Mouse (Mus musculus): Measurements from ENCODE around the gene Nrip2. TPM values are rescaled to one million over a fixed set of nuclear protein-coding genes. Genes with fewer than 3 reads are reported as not detected.

Gene Nrip2
- polyA plus RNA-seq, 1 experiment from 2014 or later = 0.42 TPM

DNA sequence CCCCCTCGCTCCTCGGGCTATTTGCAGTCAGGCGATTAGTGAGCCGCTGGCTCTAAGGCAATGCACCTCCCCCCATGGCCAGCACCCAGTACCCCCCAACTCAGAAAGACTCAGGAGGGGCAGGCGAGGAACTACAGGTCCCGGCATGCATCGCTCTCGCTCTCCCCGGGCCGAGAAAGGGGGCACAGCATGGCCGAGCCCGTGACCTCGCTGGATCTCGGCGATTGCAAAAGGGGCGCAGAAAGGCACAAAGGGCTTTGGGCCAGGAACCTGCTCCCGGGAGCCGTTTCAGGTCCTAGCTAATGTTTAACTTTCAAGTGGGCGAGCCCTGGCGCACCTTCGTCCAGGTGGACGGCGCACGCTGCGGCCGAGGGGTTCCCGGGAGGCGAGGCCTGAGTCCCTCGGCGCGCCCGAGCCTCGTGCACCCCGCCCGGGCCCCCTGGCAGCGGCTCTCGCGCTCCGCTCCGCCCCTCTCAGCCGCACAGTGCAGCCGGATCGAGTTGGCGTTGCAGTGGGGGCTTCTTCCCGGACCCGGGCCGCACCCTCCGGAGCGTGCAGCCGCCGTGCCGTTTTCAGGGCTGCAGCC lies 38.7 kb downstream of the Nrip2 start:
- peak; percentile 85 for DNase-seq
- no peak for TF ChIP-seq EP300 (IDR thresholded peaks at IDR 0.05; ENCODE audit: low read depth)
- no peak for TF ChIP-seq CTCF (IDR thresholded peaks at IDR 0.05; ENCODE audit: low read depth)
- WGBS (ENCODE audit: insufficient replicate concordance) = under 1% methylated on average over 50 of the region's 52 CpGs
- H3K36me3 ChIP-seq (replicated peaks; ENCODE audit: insufficient read depth, low read length) = peaks cover 29% of the 10 kb centered on the region
- peak overlapping the region; percentile 79 for H3K27ac ChIP-seq (ENCODE audit: low read depth)
- H3K9me3 ChIP-seq (ENCODE audit: low read length) = no peaks in the 10 kb centered on the region
- peak; percentile 77 for ATAC-seq
- H3K4me1 ChIP-seq (ENCODE audit: insufficient read depth) = peaks cover 23% of the 10 kb centered on the region
- H3K27me3 ChIP-seq (ENCODE audit: insufficient read depth, low read length) = no peaks in the 10 kb centered on the region
- peak overlapping the region; percentile 83 for H3K4me3 ChIP-seq (ENCODE audit: low read depth, low read length)
- peak overlapping the region; percentile 91 for H3K4me2 ChIP-seq (ENCODE audit: low read depth, low read length)
- H3K9ac ChIP-seq (replicated peaks) = peak overlapping the region; percentile 77

DNA sequence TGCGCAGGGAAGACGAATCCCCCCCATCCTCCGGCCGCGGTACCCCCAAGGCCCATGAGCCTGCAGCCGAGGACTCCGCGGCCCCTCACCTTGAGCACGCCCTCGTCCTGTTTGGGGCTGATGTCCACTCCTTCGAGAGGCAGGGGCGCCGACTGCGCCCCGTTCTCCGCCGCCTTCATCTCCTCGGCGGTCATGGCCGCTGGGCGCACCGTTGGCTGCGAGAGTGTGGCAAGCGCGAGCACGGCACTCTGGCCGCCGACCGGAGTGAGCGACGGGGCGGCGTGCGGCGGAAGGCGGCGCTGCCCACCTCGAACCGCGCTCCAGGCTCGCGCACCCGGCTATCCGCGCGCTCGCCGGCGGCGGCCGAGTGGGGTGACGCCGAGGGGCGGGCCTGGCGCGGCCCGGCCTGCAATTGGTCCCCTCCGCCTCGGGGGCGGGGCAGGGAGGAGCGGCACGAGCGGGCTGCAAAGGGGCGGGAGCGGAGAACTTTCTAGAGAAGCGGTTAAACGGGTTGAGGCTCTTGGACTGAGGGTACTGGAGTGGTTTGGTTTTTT lies 39.3 kb downstream of the Nrip2 start, which contains the start of gene Fkbp4:
TSS of gene Fkbp4 (minus strand) at position 361 of the 554 bp plus-strand sequence.
- Histone ChIP-seq H3K4me3 (ENCODE audit: low read depth, low read length) (peak within 1 kb of the TSS; percentile 83), H3K9me3 (ENCODE audit: low read length) (no peaks in the 10 kb centered on the region), H3K36me3 (replicated peaks; ENCODE audit: insufficient read depth, low read length) (peaks cover 23% of the 10 kb centered on the region), H3K4me2 (ENCODE audit: low read depth, low read length) (peak within 1 kb of the TSS; percentile 91), H3K9ac (replicated peaks) (peak within 1 kb of the TSS; percentile 77), H3K27me3 (ENCODE audit: insufficient read depth, low read length) (no peaks in the 10 kb centered on the region), H3K27ac (ENCODE audit: low read depth) (peak within 1 kb of the TSS; percentile 79), H3K4me1 (ENCODE audit: insufficient read depth) (peaks cover 23% of the 10 kb centered on the region)
- ATAC-seq (peak; percentile 93), DNase-seq (peak; percentile 94)
- TF ChIP-seq CTCF (IDR thresholded peaks at IDR 0.05; ENCODE audit: low read depth) = peak; percentile 24
- no peak for TF ChIP-seq EP300 (IDR thresholded peaks at IDR 0.05; ENCODE audit: low read depth)
- WGBS (ENCODE audit: insufficient replicate concordance) = 1% methylated on average over 64 of the region's 67 CpGs

DNA sequence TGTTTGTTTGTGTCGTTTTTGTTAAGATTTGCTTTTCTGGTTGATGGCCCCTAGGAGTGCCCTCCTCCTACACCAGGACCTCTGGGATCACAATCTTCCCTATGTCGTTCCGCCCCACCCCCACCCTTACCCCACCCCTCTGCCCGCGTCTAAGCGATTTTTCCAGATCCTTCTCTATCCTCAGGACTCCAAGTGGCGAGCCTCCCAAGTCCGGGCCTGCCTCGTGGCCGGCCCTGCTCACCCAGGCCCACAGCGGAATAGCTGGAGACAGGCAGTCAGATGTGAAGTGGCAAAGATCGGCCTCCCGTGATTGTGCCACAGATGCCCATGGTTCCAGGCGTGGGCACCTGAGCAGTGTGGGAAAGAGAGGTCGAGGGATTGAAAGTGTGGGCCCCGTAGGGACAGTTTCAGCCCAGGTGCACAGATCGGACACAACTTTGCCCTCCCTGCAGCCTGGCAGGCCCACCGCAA lies 39.8 kb downstream of the Nrip2 start:
- TF ChIP-seq EP300 (IDR thresholded peaks at IDR 0.05; ENCODE audit: low read depth) = no peak
- no peak for TF ChIP-seq CTCF (IDR thresholded peaks at IDR 0.05; ENCODE audit: low read depth)
- H3K4me1 ChIP-seq (ENCODE audit: insufficient read depth) = peaks cover 23% of the 10 kb centered on the region
- peak overlapping the region; percentile 77 for H3K9ac ChIP-seq (replicated peaks)
- H3K36me3 ChIP-seq (replicated peaks; ENCODE audit: insufficient read depth, low read length) = peaks cover 18% of the 10 kb centered on the region
- H3K27ac ChIP-seq (ENCODE audit: low read depth) = no peak overlapping the region
- DNase-seq (no peak), ATAC-seq (peak; percentile 9)
- WGBS (ENCODE audit: insufficient replicate concordance) = 22% methylated on average over 18 of the region's 18 CpGs
- no peaks in the 10 kb centered on the region for H3K27me3 ChIP-seq (ENCODE audit: insufficient read depth, low read length)
- no peaks in the 10 kb centered on the region for H3K9me3 ChIP-seq (ENCODE audit: low read length)
- peak overlapping the region; percentile 83 for H3K4me3 ChIP-seq (ENCODE audit: low read depth, low read length)
- H3K4me2 ChIP-seq (ENCODE audit: low read depth, low read length) = peak overlapping the region; percentile 91

DNA sequence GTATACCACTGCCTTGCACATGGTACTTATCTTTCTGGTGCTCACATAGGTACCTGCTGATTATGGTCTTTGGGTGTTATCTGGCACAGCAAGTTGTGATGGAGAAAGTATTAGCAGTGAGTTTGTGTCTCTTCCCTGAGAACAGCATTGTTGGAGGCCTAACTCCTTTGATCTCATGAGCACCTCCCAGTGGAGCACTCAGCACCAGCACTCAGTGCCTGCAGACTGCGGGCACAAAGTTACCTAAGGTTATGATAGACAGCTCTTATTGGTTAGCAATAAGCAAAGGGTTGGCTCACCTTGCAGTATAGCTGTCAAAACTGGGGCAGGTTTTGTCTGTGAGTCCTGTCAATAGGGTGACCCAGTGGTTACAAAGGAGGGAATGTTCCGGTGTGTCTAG lies 41.1 kb downstream of the Nrip2 start:
- ATAC-seq = no peak
- DNase-seq = no peak
- H3K36me3 ChIP-seq (replicated peaks; ENCODE audit: insufficient read depth, low read length) = peaks cover 7% of the 10 kb centered on the region; the same call in 1 of the 2 replicates
- no peaks in the 10 kb centered on the region for H3K9me3 ChIP-seq (ENCODE audit: low read length)
- no peak overlapping the region for H3K4me3 ChIP-seq (ENCODE audit: low read depth, low read length)
- H3K27ac ChIP-seq (ENCODE audit: low read depth) = no peak overlapping the region
- H3K27me3 ChIP-seq (ENCODE audit: insufficient read depth, low read length) = no peaks in the 10 kb centered on the region
- whole genome bisulfite sequencing (ENCODE audit: insufficient replicate concordance) = 78% methylated on average over 2 of the region's 2 CpGs
- TF ChIP-seq EP300 (IDR thresholded peaks at IDR 0.05; ENCODE audit: low read depth) (no peak), CTCF (IDR thresholded peaks at IDR 0.05; ENCODE audit: low read depth) (peak; percentile 25; the same call in 1 of the 2 replicates)
- H3K4me1 ChIP-seq (ENCODE audit: insufficient read depth) = peaks cover 21% of the 10 kb centered on the region
- no peak overlapping the region for H3K4me2 ChIP-seq (ENCODE audit: low read depth, low read length)
- H3K9ac ChIP-seq (replicated peaks) = no peak overlapping the region

DNA sequence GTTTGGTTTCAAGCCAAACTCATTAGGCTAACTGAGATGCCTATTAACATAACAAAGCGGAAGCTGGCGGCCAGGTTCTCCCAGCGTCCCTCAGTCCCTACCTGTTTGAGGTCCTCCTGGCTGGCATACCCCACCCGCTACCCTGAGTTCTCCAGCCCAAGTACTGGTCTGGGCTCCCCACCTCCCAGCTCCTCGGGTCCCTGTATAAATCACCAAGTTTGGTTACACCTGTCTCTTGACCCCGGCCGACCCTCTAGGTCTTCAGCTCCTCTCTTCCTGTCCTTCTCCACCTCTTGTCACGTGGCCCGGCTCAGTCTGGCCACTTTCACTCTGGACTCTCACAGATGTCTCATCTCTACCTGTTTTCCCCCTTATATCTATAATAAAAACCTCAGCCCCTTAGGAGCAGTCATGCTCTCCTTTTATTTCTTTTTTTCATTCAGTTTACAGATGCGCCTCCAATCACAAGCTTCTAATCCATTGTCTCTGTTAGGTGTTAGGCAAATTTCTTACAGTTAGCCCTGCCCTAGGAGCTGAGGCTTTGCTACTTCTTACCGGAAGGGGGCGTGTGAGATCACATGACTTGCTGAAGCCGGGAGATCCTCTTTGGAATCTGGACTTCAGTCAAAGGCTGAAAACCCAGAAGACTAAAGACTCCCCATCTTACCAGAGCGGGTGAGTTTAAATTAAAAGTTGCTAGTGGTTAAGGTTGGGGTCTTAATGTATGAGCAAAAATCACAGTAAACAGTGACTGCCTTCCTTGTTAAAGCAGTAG lies 46.9 kb downstream of the Nrip2 start:
- DNase-seq = peak; percentile 40
- WGBS (ENCODE audit: insufficient replicate concordance) = 20% methylated on average over 14 of the region's 14 CpGs

DNA sequence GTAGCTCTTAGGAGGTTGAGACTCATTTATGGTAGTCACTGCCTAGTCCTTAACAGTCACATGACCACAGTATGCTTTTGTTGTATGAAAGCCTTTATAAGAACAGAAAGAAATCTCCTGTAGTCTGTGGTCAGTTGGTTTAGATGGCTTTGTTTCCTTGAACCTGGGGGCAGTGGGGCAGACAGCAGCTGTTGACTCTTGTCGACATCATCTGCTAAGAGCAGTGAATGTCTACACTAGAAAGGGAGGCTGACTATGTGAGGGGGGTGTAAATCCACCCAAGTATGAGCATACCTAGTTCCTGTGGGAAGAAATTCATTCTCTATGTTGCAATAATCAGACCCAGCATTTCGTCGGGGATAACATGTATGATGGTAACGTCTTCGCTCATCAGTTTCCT lies 48.0 kb downstream of the Nrip2 start:
- WGBS (ENCODE audit: insufficient replicate concordance) = 78% methylated on average over 5 of the region's 5 CpGs
- ATAC-seq (no peak), DNase-seq (no peak)
- Histone ChIP-seq H3K4me3 (ENCODE audit: low read depth, low read length) (no peak overlapping the region), H3K4me2 (ENCODE audit: low read depth, low read length) (no peak overlapping the region), H3K27me3 (ENCODE audit: insufficient read depth, low read length) (no peaks in the 10 kb centered on the region), H3K36me3 (replicated peaks; ENCODE audit: insufficient read depth, low read length) (no peaks in the 10 kb centered on the region), H3K4me1 (ENCODE audit: insufficient read depth) (peaks cover 3% of the 10 kb centered on the region; the same call in 1 of the 2 replicates), H3K27ac (ENCODE audit: low read depth) (no peak overlapping the region), H3K9me3 (ENCODE audit: low read length) (no peaks in the 10 kb centered on the region), H3K9ac (replicated peaks) (no peak overlapping the region)
- TF ChIP-seq EP300 (IDR thresholded peaks at IDR 0.05; ENCODE audit: low read depth) (no peak), CTCF (IDR thresholded peaks at IDR 0.05; ENCODE audit: low read depth) (no peak)

More for the DNA sequence above, 46.9 kb downstream of the Nrip2 start:
- no peaks in the 10 kb centered on the region for H3K9me3 ChIP-seq (ENCODE audit: low read length)
- no peaks in the 10 kb centered on the region for H3K27me3 ChIP-seq (ENCODE audit: insufficient read depth, low read length)
- H3K27ac ChIP-seq (ENCODE audit: low read depth) = no peak overlapping the region
- H3K4me2 ChIP-seq (ENCODE audit: low read depth, low read length) = peak overlapping the region; percentile 47
- peak overlapping the region; percentile 25 for H3K4me3 ChIP-seq (ENCODE audit: low read depth, low read length)
- ATAC-seq = peak; percentile 70
- H3K9ac ChIP-seq (replicated peaks) = no peak overlapping the region; the same call in 1 of the 2 replicates
- TF ChIP-seq EP300 (IDR thresholded peaks at IDR 0.05; ENCODE audit: low read depth) (no peak), CTCF (IDR thresholded peaks at IDR 0.05; ENCODE audit: low read depth) (peak; percentile 74)
- H3K4me1 ChIP-seq (ENCODE audit: insufficient read depth) = peaks cover 3% of the 10 kb centered on the region; the same call in 1 of the 2 replicates
- H3K36me3 ChIP-seq (replicated peaks; ENCODE audit: insufficient read depth, low read length) = no peaks in the 10 kb centered on the region
